Mouse (Mus musculus) forebrain, embryonic 14.5 days (tissue): ENCODE results near the gene Inpp5e. TPM values are rescaled to one million over a fixed set of nuclear protein-coding genes. Genes with fewer than 3 reads are reported as not detected.

ENCODE experiments used
- ATAC-seq: fragments of 200-750 bp; cut with Nextera tagmentation; 2 replicates; pipeline ENCODE4 v1.8.0; 2017; ENCODE audit warnings: mild to moderate bottlenecking, moderate library complexity
- DNase-seq: peaks from one replicate; pipeline ENCODE4 v3.0.0-alpha.2; 2015; ENCODE audit warnings: low spot score
- H3K27ac ChIP-seq: fragments of 300-500 bp; sonication (generic); 2 replicates; pipeline ENCODE4 v1.5.1; 2014; ENCODE audit warnings: low read depth, mild to moderate bottlenecking, control low read depth, low read length, moderate library complexity
- H3K27me3 ChIP-seq: fragments of 300-500 bp; sonication (generic); replicated peaks from 2 replicates; pipeline ENCODE4 v1.6.1; 2014; ENCODE audit warnings: low read length, control low read depth, mixed read lengths; ENCODE audit not compliant: control insufficient read depth, insufficient read depth
- H3K36me3 ChIP-seq: fragments of 300-500 bp; sonication (generic); 2 replicates; pipeline ENCODE4 v1.6.1; 2014; ENCODE audit warnings: low read length, control low read depth; ENCODE audit not compliant: control insufficient read depth, insufficient read depth
- H3K4me1 ChIP-seq: fragments of 300-500 bp; sonication (generic); 2 replicates; pipeline ENCODE4 v1.6.1; 2014; ENCODE audit warnings: antibody characterized with exemption, low read length, control low read depth; ENCODE audit not compliant: control insufficient read depth, insufficient read depth
- H3K4me2 ChIP-seq: fragments of 300-500 bp; sonication (generic); 2 replicates; pipeline ENCODE4 v1.6.1; 2014; ENCODE audit warnings: mild to moderate bottlenecking, control low read depth, low read length
- H3K4me3 ChIP-seq: fragments of 300-500 bp; sonication (generic); 2 replicates; pipeline ENCODE4 v1.5.1; 2014; ENCODE audit warnings: low read depth, low read length, control low read depth
- H3K9ac ChIP-seq: fragments of 300-500 bp; sonication (generic); 2 replicates; pipeline ENCODE4 v1.6.1; 2014; ENCODE audit warnings: mild to moderate bottlenecking, low read length, control low read depth, moderate library complexity
- H3K9me3 ChIP-seq: fragments of 300-500 bp; sonication (generic); replicated peaks from 2 replicates; pipeline ENCODE4 v1.6.1; 2016; ENCODE audit warnings: low read length, control low read depth, mixed read lengths; ENCODE audit not compliant: control insufficient read depth
- WGBS: fragments of 180-500 bp; shearing (Covaris S2); extraction: QIAGEN DNeasy Blood & Tissue Kit; methylation state at CpG from one replicate; pipeline ENCODE4 v1.1.7; 2014; 5-methylcytosine and 5-hydroxymethylcytosine counted together
- polyA plus RNA-seq: library from polyadenylated mRNA; unstranded; fragments of >200 nt; fragmentation: Nextera tagmentation; extraction: Ambion mirVana; gene quantifications from 2 replicates; pipeline ENCODE4 v1.2.1, GENCODE M21; 2014

The Inpp5e gene
- polyA plus RNA-seq, 1 experiment from 2014 or later: 13.9 TPM

GRCm38 (mm10) chr2:26429851-26430250 is 20.8 kb upstream of the Inpp5e start:
- DNase-seq (no peak), ATAC-seq (no peak)
- 96% methylated on average over 5 of the region's 5 CpGs for WGBS
- no peak overlapping the region for H3K4me3 ChIP-seq
- no peak overlapping the region for H3K9ac ChIP-seq
- no peaks in the 10 kb centered on the region for H3K4me1 ChIP-seq
- H3K36me3 ChIP-seq: peaks cover 91% of the 10 kb centered on the region
- H3K4me2 ChIP-seq: no peak overlapping the region
- no peaks in the 10 kb centered on the region for H3K9me3 ChIP-seq
- H3K27me3 ChIP-seq: no peaks in the 10 kb centered on the region
- no peak overlapping the region for H3K27ac ChIP-seq

- Histone ChIP-seq H3K9ac (no peak overlapping the region), H3K4me2 (no peak overlapping the region), H3K4me3 (no peak overlapping the region), H3K9me3 (no peaks in the 10 kb centered on the region), H3K4me1 (no peaks in the 10 kb centered on the region), H3K27me3 (no peaks in the 10 kb centered on the region), H3K27ac (no peak overlapping the region), H3K36me3 (peaks cover 96% of the 10 kb centered on the region)
- ATAC-seq: no peak
- WGBS: 98% methylated on average over 2 of the region's 2 CpGs
- DNase-seq: no peak
These were observed 15.5 kb upstream of the Inpp5e start for GRCm38 (mm10) chr2:26424541-26424940.

GRCm38 (mm10) chr2:26423086-26423485 is 14.1 kb upstream of the Inpp5e start:
- no peaks in the 10 kb centered on the region for H3K27me3 ChIP-seq
- H3K4me3 ChIP-seq: no peak overlapping the region
- H3K4me1 ChIP-seq: no peaks in the 10 kb centered on the region
- H3K36me3 ChIP-seq: peaks cover 89% of the 10 kb centered on the region
- H3K9me3 ChIP-seq: no peaks in the 10 kb centered on the region
- no peak overlapping the region for H3K9ac ChIP-seq
- H3K27ac ChIP-seq: no peak overlapping the region
- no peak overlapping the region for H3K4me2 ChIP-seq
- DNase-seq (no peak), ATAC-seq (no peak)
- WGBS: 96% methylated on average over 1 of the region's 1 CpGs

GRCm38 (mm10) chr2:26421969-26422368 is 13.0 kb upstream of the Inpp5e start:
- Histone ChIP-seq H3K36me3 (peaks cover 88% of the 10 kb centered on the region), H3K4me1 (no peaks in the 10 kb centered on the region), H3K4me3 (no peak overlapping the region), H3K9me3 (no peaks in the 10 kb centered on the region), H3K27me3 (no peaks in the 10 kb centered on the region), H3K9ac (no peak overlapping the region), H3K4me2 (no peak overlapping the region), H3K27ac (no peak overlapping the region)
- ATAC-seq (no peak), DNase-seq (no peak)
- whole genome bisulfite sequencing: 98% methylated on average over 2 of the region's 2 CpGs

GRCm38 (mm10) chr2:26418120-26418519 is 9.1 kb upstream of the Inpp5e start:
- Histone ChIP-seq H3K4me2 (no peak overlapping the region), H3K9me3 (no peaks in the 10 kb centered on the region), H3K4me1 (no peaks in the 10 kb centered on the region), H3K27ac (no peak overlapping the region), H3K9ac (no peak overlapping the region), H3K4me3 (no peak overlapping the region), H3K36me3 (peaks cover 88% of the 10 kb centered on the region), H3K27me3 (no peaks in the 10 kb centered on the region)
- ATAC-seq (no peak), DNase-seq (no peak)
- 86% methylated on average over 1 of the region's 1 CpGs for WGBS

GRCm38 (mm10) chr2:26417066-26417465 is 8.1 kb upstream of the Inpp5e start:
- no peak overlapping the region for H3K9ac ChIP-seq
- H3K27me3 ChIP-seq: no peaks in the 10 kb centered on the region
- ATAC-seq (no peak), DNase-seq (no peak)
- no peaks in the 10 kb centered on the region for H3K4me1 ChIP-seq
- H3K4me3 ChIP-seq: no peak overlapping the region
- H3K36me3 ChIP-seq: peaks cover 88% of the 10 kb centered on the region
- H3K27ac ChIP-seq: no peak overlapping the region
- no peaks in the 10 kb centered on the region for H3K9me3 ChIP-seq
- H3K4me2 ChIP-seq: no peak overlapping the region

- WGBS: 74% methylated on average over 5 of the region's 5 CpGs
- H3K9ac ChIP-seq: no peak overlapping the region
- H3K36me3 ChIP-seq: peaks cover 72% of the 10 kb centered on the region
- no peaks in the 10 kb centered on the region for H3K27me3 ChIP-seq
- H3K4me2 ChIP-seq: no peak overlapping the region
- DNase-seq (no peak), ATAC-seq (no peak)
- H3K4me1 ChIP-seq: peaks cover 26% of the 10 kb centered on the region
- H3K9me3 ChIP-seq: no peaks in the 10 kb centered on the region
- no peak overlapping the region for H3K4me3 ChIP-seq
- no peak overlapping the region for H3K27ac ChIP-seq
These were observed 2.0 kb upstream of the Inpp5e start for GRCm38 (mm10) chr2:26410931-26411411.

GRCm38 (mm10) chr2:26410091-26410490 is 1.1 kb upstream of the Inpp5e start:
- peaks cover 35% of the 10 kb centered on the region for H3K4me1 ChIP-seq
- H3K4me3 ChIP-seq: no peak overlapping the region
- no peak overlapping the region for H3K9ac ChIP-seq
- H3K27ac ChIP-seq: no peak overlapping the region
- no peaks in the 10 kb centered on the region for H3K9me3 ChIP-seq
- DNase-seq (no peak), ATAC-seq (no peak)
- peaks cover 63% of the 10 kb centered on the region for H3K36me3 ChIP-seq
- H3K4me2 ChIP-seq: no peak overlapping the region
- 75% methylated on average over 5 of the region's 5 CpGs for WGBS
- H3K27me3 ChIP-seq: no peaks in the 10 kb centered on the region

- DNase-seq (no peak), ATAC-seq (peak; percentile 19; the same call in 1 of the 2 replicates)
- no peak overlapping the region for H3K27ac ChIP-seq
- no peaks in the 10 kb centered on the region for H3K9me3 ChIP-seq
- peak overlapping the region; percentile 84; the same call in 1 of the 2 replicates for H3K4me3 ChIP-seq
- WGBS: 59% methylated on average over 3 of the region's 3 CpGs
- peak overlapping the region; percentile 93; the same call in 1 of the 2 replicates for H3K9ac ChIP-seq
- H3K4me1 ChIP-seq: peaks cover 35% of the 10 kb centered on the region
- no peaks in the 10 kb centered on the region for H3K27me3 ChIP-seq
- peak overlapping the region; percentile 91 for H3K4me2 ChIP-seq
- peaks cover 57% of the 10 kb centered on the region for H3K36me3 ChIP-seq
These were observed 359 bp upstream of the Inpp5e start for GRCm38 (mm10) chr2:26409362-26409761.
